Comparison of ENCODE assay signal across 1 mouse cellular context in genomic region chr9:57238220-57238619, GRCm38 (mm10).
TF ChIP-seq lines count a peak whose summit lies in the region.

No protein-coding gene starts in this region.

TF ChIP-seq in MEL, 35 proteins besides CTCF, POLR2A, EP300 and RAD21 (continued from another document):
- TF ChIP-seq NRF1 (IDR thresholded peaks at IDR 0.05; ENCODE audit: insufficient read depth, low read depth, low read length, poor library complexity, severe bottlenecking) (no peak), ETS1 (IDR thresholded peaks at IDR 0.05; ENCODE audit: low read depth, low read length) (peak; percentile 44; the same call in 1 of the 2 replicates), HCFC1 (IDR thresholded peaks at IDR 0.05; ENCODE audit: low read depth, low read length) (no peak)
